Mouse (Mus musculus): ENCODE results near the gene Unc50. TPM values are rescaled to one million over a fixed set of nuclear protein-coding genes. Genes with fewer than 3 reads are reported as not detected.

The Unc50 gene
- polyA plus RNA-seq, 1 experiment from 2014 or later, result 111 TPM

DNA sequence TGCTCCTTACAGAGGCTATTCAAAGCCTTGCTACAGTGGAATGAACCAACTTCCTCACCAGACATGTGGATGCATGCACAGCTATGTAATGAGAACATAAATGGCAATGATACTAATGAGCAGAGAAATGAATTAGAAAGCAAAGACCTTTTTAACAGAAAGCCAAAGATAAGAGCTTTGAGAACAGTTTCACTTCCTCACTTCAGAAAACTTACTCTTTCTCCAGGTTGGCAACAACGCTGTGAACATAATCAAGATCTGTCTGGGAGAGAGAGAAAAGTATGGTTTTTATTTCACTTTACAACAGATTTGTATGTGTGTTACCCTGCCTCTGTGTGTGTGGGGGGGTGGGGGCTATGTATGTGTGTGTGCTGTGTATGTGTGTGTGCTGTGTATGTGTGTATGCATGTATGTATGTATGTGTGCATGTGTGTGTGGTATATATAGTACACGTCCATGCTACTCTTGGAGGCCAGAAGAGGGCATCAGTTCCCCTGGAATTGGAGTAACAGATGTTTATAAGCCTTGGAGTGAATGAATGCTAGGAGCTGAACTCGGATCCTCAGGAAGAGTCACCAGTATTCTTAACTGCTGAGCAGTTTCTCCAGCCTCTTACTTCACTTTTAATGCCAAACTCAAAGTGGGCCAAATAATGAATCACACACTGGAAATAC lies 36.5 kb downstream of the Unc50 start:
- DNase-seq (ENCODE audit: low spot score), result no peak
- Histone ChIP-seq H3K27me3 (ENCODE audit: control insufficient read depth, insufficient read depth, low read length) (no peaks in the 10 kb centered on the region), H3K9me3 (ENCODE audit: control insufficient read depth, low read length) (no peaks in the 10 kb centered on the region), H3K4me3 (ENCODE audit: low read depth, low read length) (no peak overlapping the region), H3K4me2 (ENCODE audit: low read depth, severe bottlenecking) (no peak overlapping the region), H3K27ac (replicated peaks; ENCODE audit: low read depth, low read length) (no peak overlapping the region), H3K4me1 (ENCODE audit: control insufficient read depth, insufficient read depth, low read length) (no peaks in the 10 kb centered on the region), H3K36me3 (ENCODE audit: control insufficient read depth, insufficient read depth, low read length) (no peaks in the 10 kb centered on the region), H3K9ac (ENCODE audit: low read length) (no peak overlapping the region)
- ATAC-seq (ENCODE audit: insufficient number of reproducible peaks, low FRiP score, low TSS enrichment, low read depth), result no peak
- 89% methylated on average over 3 of the region's 3 CpGs for WGBS

DNA sequence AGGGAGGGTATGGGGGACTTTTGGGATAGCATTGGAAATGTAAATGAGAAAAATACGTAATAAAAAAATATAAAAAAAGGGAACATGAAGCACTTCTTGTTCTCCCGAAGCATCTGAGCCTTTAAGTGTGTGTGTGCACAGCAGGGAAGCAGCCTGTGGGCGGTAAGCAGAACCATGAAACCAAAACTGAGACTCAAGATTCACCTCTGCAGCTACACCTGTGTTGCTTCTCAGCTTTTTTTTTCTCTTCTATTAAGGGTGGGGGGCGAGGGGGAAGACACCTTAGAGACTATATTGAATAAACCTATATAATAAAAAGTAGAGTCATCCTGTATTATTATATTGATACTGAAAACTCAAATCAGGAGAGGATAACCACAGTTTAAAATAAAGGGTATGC lies 37.9 kb downstream of the Unc50 start:
- 84% methylated on average over 4 of the region's 4 CpGs for WGBS
- no peaks in the 10 kb centered on the region for H3K4me1 ChIP-seq (ENCODE audit: control insufficient read depth, insufficient read depth, low read length)
- no peak overlapping the region for H3K4me3 ChIP-seq (ENCODE audit: low read depth, low read length)
- ATAC-seq (ENCODE audit: insufficient number of reproducible peaks, low FRiP score, low TSS enrichment, low read depth) (no peak), DNase-seq (ENCODE audit: low spot score) (no peak)
- no peaks in the 10 kb centered on the region for H3K27me3 ChIP-seq (ENCODE audit: control insufficient read depth, insufficient read depth, low read length)
- no peak overlapping the region for H3K27ac ChIP-seq (replicated peaks; ENCODE audit: low read depth, low read length)
- no peaks in the 10 kb centered on the region for H3K9me3 ChIP-seq (ENCODE audit: control insufficient read depth, low read length)
- H3K9ac ChIP-seq (ENCODE audit: low read length), result no peak overlapping the region
- H3K4me2 ChIP-seq (ENCODE audit: low read depth, severe bottlenecking), result no peak overlapping the region
- H3K36me3 ChIP-seq (ENCODE audit: control insufficient read depth, insufficient read depth, low read length), result no peaks in the 10 kb centered on the region

DNA sequence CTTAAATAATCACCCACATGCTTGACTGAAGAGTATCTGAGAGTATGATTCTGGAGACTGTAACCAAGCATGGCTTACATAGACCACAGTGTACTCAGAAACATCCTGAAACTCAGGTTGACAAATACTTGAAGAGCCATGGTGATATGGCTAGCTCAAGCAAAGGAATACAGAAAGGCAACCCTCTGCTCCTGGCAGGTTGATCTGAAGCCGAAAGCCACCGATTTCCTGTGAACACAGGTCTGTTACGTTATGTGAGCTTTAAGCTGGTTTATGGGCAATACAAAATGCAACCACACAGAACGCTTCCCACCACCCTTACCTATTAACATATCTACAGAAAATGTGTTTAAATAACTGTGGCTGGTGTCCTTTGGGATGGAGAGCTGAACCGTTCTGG lies 39.1 kb downstream of the Unc50 start:
- Histone ChIP-seq H3K4me2 (ENCODE audit: low read depth, severe bottlenecking) (no peak overlapping the region), H3K36me3 (ENCODE audit: control insufficient read depth, insufficient read depth, low read length) (no peaks in the 10 kb centered on the region), H3K9me3 (ENCODE audit: control insufficient read depth, low read length) (no peaks in the 10 kb centered on the region), H3K9ac (ENCODE audit: low read length) (no peak overlapping the region), H3K4me3 (ENCODE audit: low read depth, low read length) (no peak overlapping the region), H3K27ac (replicated peaks; ENCODE audit: low read depth, low read length) (no peak overlapping the region), H3K4me1 (ENCODE audit: control insufficient read depth, insufficient read depth, low read length) (no peaks in the 10 kb centered on the region), H3K27me3 (ENCODE audit: control insufficient read depth, insufficient read depth, low read length) (no peaks in the 10 kb centered on the region)
- WGBS, result 90% methylated on average over 5 of the region's 5 CpGs
- DNase-seq (ENCODE audit: low spot score) (no peak), ATAC-seq (ENCODE audit: insufficient number of reproducible peaks, low FRiP score, low TSS enrichment, low read depth) (no peak)

DNA sequence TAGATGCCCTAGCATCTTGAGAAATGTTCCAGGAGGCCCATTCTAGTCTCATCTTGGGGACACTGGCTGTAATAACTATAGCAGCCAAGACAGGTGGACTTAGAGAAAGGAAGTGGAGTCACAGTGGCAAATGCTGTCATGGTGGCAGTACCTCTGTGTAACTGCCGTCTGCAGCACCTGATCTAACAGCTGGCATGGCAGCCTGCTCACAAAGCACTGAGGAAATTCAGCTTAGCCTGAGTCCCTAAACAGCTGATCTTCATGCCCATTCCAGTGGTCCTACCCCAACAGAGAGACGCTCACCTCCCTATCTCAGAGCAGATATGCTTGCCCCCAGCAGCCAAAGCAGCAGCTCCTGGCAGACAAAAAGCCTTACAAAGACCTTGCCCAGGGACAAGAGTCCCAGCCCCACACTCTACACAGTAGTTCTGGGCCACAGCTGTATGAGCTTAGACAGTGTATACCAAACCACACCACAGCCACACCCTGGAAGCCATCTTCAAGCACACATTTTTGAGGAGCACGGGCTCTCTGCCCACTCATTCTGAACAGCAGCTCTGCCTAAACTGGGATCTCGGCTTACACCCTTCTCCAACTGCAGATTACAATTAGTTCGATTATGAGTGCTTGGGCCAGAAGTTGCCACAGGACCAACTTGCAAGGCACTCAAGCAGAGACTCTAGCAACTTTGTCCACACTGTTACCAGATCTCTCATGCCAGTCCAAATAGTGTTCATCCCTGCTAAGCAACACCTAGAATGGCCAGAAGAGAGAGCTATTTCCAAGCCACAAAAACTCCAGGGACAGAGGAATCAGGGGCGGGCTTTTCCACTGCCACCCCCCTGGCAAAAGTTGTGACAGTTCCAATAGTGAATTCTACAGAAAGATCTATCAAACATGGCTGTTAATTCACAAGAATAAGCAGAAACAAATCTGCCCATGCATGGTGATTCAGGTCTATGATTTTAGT lies 41.5 kb downstream of the Unc50 start:
- no peaks in the 10 kb centered on the region for H3K27me3 ChIP-seq (ENCODE audit: control insufficient read depth, insufficient read depth, low read length)
- no peaks in the 10 kb centered on the region for H3K36me3 ChIP-seq (ENCODE audit: control insufficient read depth, insufficient read depth, low read length)
- DNase-seq (ENCODE audit: low spot score), result no peak
- ATAC-seq (ENCODE audit: insufficient number of reproducible peaks, low FRiP score, low TSS enrichment, low read depth), result no peak
- H3K4me3 ChIP-seq (ENCODE audit: low read depth, low read length), result no peak overlapping the region
- no peaks in the 10 kb centered on the region for H3K4me1 ChIP-seq (ENCODE audit: control insufficient read depth, insufficient read depth, low read length)
- WGBS, result 84% methylated on average over 6 of the region's 6 CpGs
- no peak overlapping the region for H3K27ac ChIP-seq (replicated peaks; ENCODE audit: low read depth, low read length)
- H3K9ac ChIP-seq (ENCODE audit: low read length), result no peak overlapping the region
- H3K9me3 ChIP-seq (ENCODE audit: control insufficient read depth, low read length), result no peaks in the 10 kb centered on the region
- H3K4me2 ChIP-seq (ENCODE audit: low read depth, severe bottlenecking), result no peak overlapping the region

DNA sequence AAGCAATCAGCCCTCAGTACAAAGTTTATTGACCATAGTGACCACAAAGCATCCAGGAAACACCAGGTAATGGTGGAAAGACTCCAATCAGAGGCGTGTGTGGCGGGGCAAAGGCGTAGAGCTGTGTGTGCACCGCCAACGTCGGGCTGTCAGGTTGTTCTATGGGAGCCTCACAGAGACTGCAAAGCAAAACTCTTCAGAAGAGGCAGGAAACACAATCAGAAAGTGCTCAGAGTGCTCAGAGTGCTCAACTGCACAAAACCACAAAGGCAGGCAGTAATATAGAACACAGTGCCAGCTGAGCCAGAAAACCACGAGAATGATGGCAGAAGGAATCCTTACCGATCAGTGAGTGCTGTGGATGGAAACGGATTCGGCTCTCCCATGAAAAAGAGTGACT lies 43.3 kb downstream of the Unc50 start:
- Histone ChIP-seq H3K36me3 (ENCODE audit: control insufficient read depth, insufficient read depth, low read length) (no peaks in the 10 kb centered on the region), H3K9me3 (ENCODE audit: control insufficient read depth, low read length) (no peaks in the 10 kb centered on the region), H3K4me1 (ENCODE audit: control insufficient read depth, insufficient read depth, low read length) (no peaks in the 10 kb centered on the region), H3K9ac (ENCODE audit: low read length) (no peak overlapping the region), H3K4me3 (ENCODE audit: low read depth, low read length) (no peak overlapping the region), H3K4me2 (ENCODE audit: low read depth, severe bottlenecking) (no peak overlapping the region), H3K27me3 (ENCODE audit: control insufficient read depth, insufficient read depth, low read length) (no peaks in the 10 kb centered on the region), H3K27ac (replicated peaks; ENCODE audit: low read depth, low read length) (no peak overlapping the region)
- WGBS, result 87% methylated on average over 10 of the region's 10 CpGs
- no peak for ATAC-seq (ENCODE audit: insufficient number of reproducible peaks, low FRiP score, low TSS enrichment, low read depth)
- DNase-seq (ENCODE audit: low spot score), result no peak

DNA sequence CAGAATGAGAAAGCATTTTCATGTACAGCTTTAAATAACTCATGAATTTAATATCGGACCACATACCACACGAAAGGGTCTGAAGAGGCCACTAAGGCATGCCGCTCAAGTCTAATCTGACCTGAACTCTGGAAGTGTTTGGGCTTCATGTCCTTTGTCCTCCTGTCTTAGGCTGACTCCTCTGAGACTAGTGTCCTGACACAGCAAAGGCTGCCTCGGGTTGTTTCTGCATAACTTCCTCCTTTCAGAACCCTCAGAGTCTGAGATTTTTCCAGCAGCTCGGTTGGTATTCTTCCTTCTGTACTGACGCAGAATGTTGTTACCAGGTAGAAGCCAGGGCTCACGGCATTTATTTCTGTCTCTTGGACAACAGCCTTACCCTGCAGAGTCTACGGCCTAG lies 44.1 kb downstream of the Unc50 start:
- Histone ChIP-seq H3K27me3 (ENCODE audit: control insufficient read depth, insufficient read depth, low read length) (no peaks in the 10 kb centered on the region), H3K4me1 (ENCODE audit: control insufficient read depth, insufficient read depth, low read length) (no peaks in the 10 kb centered on the region), H3K4me3 (ENCODE audit: low read depth, low read length) (no peak overlapping the region), H3K9ac (ENCODE audit: low read length) (no peak overlapping the region), H3K36me3 (ENCODE audit: control insufficient read depth, insufficient read depth, low read length) (no peaks in the 10 kb centered on the region), H3K9me3 (ENCODE audit: control insufficient read depth, low read length) (no peaks in the 10 kb centered on the region), H3K4me2 (ENCODE audit: low read depth, severe bottlenecking) (no peak overlapping the region), H3K27ac (replicated peaks; ENCODE audit: low read depth, low read length) (no peak overlapping the region)
- DNase-seq (ENCODE audit: low spot score), result no peak
- no peak for ATAC-seq (ENCODE audit: insufficient number of reproducible peaks, low FRiP score, low TSS enrichment, low read depth)
- WGBS, result 91% methylated on average over 8 of the region's 8 CpGs

DNA sequence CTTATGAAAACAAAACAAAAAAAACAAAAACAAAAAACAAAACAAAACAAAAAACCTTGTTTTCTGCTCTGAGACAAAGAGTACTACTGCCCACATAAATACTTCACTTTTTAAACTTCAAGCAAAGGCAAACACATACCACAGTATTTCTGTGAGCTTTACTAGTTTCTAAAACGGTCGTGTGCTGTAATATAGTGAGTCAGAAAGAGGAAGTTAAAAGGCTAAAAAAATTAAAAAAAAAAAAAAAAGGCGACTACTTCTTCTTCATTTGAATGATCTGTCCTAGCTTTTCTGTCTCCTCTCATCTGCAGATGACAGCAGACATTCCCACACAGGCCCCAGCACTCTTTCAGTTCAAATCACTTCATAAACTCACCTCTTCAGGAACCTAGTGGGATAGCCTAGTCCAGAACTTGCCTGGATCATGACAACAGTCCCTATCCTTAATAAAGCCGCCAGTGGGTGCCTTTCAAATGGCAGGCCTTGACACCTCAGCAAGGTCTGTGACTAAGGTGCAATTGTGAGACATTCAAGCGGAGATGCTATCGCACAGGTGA lies 44.8 kb downstream of the Unc50 start:
- H3K27me3 ChIP-seq (ENCODE audit: control insufficient read depth, insufficient read depth, low read length), result no peaks in the 10 kb centered on the region
- no peak overlapping the region for H3K4me3 ChIP-seq (ENCODE audit: low read depth, low read length)
- H3K4me2 ChIP-seq (ENCODE audit: low read depth, severe bottlenecking), result no peak overlapping the region
- H3K9ac ChIP-seq (ENCODE audit: low read length), result no peak overlapping the region
- H3K4me1 ChIP-seq (ENCODE audit: control insufficient read depth, insufficient read depth, low read length), result no peaks in the 10 kb centered on the region
- DNase-seq (ENCODE audit: low spot score) (no peak), ATAC-seq (ENCODE audit: insufficient number of reproducible peaks, low FRiP score, low TSS enrichment, low read depth) (no peak)
- H3K9me3 ChIP-seq (ENCODE audit: control insufficient read depth, low read length), result no peaks in the 10 kb centered on the region
- no peak overlapping the region for H3K27ac ChIP-seq (replicated peaks; ENCODE audit: low read depth, low read length)
- WGBS, result 92% methylated on average over 6 of the region's 6 CpGs
- no peaks in the 10 kb centered on the region for H3K36me3 ChIP-seq (ENCODE audit: control insufficient read depth, insufficient read depth, low read length)

DNA sequence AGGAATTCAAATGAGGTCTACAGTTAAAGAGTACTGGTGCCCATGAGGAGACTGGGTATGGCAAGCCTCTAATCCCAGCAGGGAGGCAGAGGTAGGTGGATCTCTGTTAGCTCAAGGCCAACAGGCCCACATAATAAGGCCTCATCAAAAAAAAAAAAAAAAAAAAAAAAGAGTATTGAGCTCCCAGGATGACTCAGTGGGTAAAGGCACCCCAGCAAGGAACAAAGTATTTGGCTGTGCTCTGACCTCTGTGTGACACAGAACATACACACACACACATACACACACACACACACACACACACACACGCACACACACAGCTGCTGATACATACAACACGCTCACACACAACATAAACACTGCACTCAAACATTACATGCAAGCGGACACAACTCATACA lies 45.4 kb downstream of the Unc50 start:
- WGBS, result 88% methylated on average over 3 of the region's 3 CpGs
- H3K4me1 ChIP-seq (ENCODE audit: control insufficient read depth, insufficient read depth, low read length), result no peaks in the 10 kb centered on the region
- H3K27ac ChIP-seq (replicated peaks; ENCODE audit: low read depth, low read length), result no peak overlapping the region
- H3K4me2 ChIP-seq (ENCODE audit: low read depth, severe bottlenecking), result no peak overlapping the region
- no peak for ATAC-seq (ENCODE audit: insufficient number of reproducible peaks, low FRiP score, low TSS enrichment, low read depth)
- H3K36me3 ChIP-seq (ENCODE audit: control insufficient read depth, insufficient read depth, low read length), result no peaks in the 10 kb centered on the region
- DNase-seq (ENCODE audit: low spot score), result no peak
- no peaks in the 10 kb centered on the region for H3K27me3 ChIP-seq (ENCODE audit: control insufficient read depth, insufficient read depth, low read length)
- H3K9me3 ChIP-seq (ENCODE audit: control insufficient read depth, low read length), result no peaks in the 10 kb centered on the region
- no peak overlapping the region for H3K9ac ChIP-seq (ENCODE audit: low read length)
- H3K4me3 ChIP-seq (ENCODE audit: low read depth, low read length), result no peak overlapping the region
